Mouse (Mus musculus): ENCODE data around the gene Grhpr. TPM values are rescaled to one million over a fixed set of nuclear protein-coding genes. Genes with fewer than 3 reads are reported as not detected.
"Not testable (repeated sequence)": the region's sequence is repeated elsewhere in the genome, so short reads cannot be mapped to it uniquely, and the experiment has no call there.

Grhpr gene
- polyA plus RNA-seq, 1 experiment from 2014 or later = 121 TPM

DNA sequence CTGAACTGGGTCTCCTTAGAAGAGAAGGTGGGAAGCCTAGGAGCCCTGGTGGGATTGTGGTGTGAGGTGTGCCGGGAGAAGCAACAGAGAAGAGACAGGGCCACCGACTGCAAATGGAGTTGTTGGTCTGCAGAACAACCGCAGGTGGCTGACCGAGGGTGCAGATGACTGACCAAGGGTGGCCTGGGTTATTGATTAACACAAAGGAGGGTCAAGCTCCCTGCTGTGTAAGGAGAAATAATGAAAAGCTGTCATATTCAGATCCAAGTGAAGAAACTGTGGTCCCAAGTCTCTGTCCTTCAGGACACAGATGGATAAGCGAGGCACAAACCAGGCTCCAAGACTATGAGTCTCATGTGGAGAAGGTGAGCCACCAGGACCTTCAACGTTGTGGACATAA, 37.7 kb upstream of the Grhpr start:
- Histone ChIP-seq H3K36me3 (ENCODE audit: control insufficient read depth, insufficient read depth) (no peaks in the 10 kb centered on the region), H3K27me3 (replicated peaks; ENCODE audit: control insufficient read depth, insufficient read depth, low read length) (no peaks in the 10 kb centered on the region), H3K4me2 (replicated peaks; ENCODE audit: low read depth) (no peak overlapping the region), H3K9ac (ENCODE audit: low read depth, low read length) (no peak overlapping the region), H3K4me1 (replicated peaks; ENCODE audit: control insufficient read depth, insufficient read depth, low read length) (no peaks in the 10 kb centered on the region), H3K27ac (ENCODE audit: low read depth, low read length) (no peak overlapping the region), H3K4me3 (ENCODE audit: low read depth, low read length) (no peak overlapping the region), H3K9me3 (ENCODE audit: control insufficient read depth) (no peaks in the 10 kb centered on the region)
- no peak for TF ChIP-seq CTCF (IDR thresholded peaks at IDR 0.05; ENCODE audit: low read depth)
- ATAC-seq = no peak
- WGBS = 56% methylated on average over 6 of the region's 6 CpGs

DNA sequence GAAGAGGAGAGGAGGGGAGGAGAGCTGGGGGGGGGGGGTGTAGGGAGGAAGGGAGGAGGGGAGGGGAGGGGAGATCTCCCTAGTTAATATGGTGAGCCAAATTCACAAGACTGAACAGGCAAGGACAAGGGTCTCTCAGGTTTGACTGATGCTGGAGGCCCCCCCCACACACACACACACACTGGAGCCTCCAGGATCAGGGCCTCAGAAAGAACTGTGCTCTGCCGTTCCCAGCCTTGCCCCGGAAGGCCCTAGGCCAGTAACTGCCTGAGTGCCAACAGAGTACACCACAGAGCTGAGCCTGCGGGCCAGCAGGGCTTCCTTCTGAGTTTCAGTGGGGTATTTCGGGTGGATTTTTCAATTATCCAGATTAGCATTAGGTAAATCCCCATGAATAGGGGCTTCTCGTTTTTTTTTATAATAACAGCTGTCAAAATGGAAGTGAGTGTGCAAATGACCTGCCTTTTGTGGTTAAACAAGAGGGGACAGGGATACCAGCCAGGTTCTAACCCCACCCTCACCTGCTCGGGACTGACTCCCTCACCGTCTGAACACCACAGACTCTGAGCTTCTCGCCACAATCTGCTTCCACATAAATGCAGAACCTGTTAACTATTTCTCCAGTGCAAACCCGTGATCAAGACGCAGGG, 36.6 kb upstream of the Grhpr start:
- 85% methylated on average over 10 of the region's 10 CpGs for WGBS
- Histone ChIP-seq H3K4me3 (ENCODE audit: low read depth, low read length) (no peak overlapping the region), H3K4me2 (replicated peaks; ENCODE audit: low read depth) (no peak overlapping the region), H3K27ac (ENCODE audit: low read depth, low read length) (no peak overlapping the region), H3K4me1 (replicated peaks; ENCODE audit: control insufficient read depth, insufficient read depth, low read length) (no peaks in the 10 kb centered on the region), H3K36me3 (ENCODE audit: control insufficient read depth, insufficient read depth) (no peaks in the 10 kb centered on the region), H3K9me3 (ENCODE audit: control insufficient read depth) (no peaks in the 10 kb centered on the region), H3K9ac (ENCODE audit: low read depth, low read length) (no peak overlapping the region), H3K27me3 (replicated peaks; ENCODE audit: control insufficient read depth, insufficient read depth, low read length) (no peaks in the 10 kb centered on the region)
- no peak for ATAC-seq
- TF ChIP-seq CTCF (IDR thresholded peaks at IDR 0.05; ENCODE audit: low read depth) = no peak

DNA sequence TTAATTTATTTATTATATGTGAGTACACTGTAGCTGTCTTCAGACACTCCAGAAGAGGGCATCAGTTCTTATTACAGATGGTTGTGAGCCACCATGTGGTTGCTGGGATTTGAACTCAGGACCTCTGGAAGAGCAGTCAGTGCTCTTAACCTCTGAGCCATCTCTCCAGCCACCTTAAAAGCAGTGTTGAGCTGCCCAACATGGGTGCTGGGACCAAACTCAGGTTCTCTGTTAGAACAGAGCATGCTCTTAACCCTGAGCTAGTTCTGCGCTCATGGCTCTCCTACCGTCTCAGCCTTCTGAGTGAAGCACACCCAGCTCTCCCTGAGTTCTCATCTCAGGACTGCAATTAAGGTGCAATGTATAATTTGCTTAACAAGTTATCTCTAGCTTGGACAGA, 35.1 kb upstream of the Grhpr start:
- not testable (repeated sequence) for H3K36me3 ChIP-seq (ENCODE audit: control insufficient read depth, insufficient read depth); ATAC-seq; H3K4me1 ChIP-seq (replicated peaks; ENCODE audit: control insufficient read depth, insufficient read depth, low read length); H3K27ac ChIP-seq (ENCODE audit: low read depth, low read length); H3K4me2 ChIP-seq (replicated peaks; ENCODE audit: low read depth); H3K4me3 ChIP-seq (ENCODE audit: low read depth, low read length); H3K9ac ChIP-seq (ENCODE audit: low read depth, low read length); H3K27me3 ChIP-seq (replicated peaks; ENCODE audit: control insufficient read depth, insufficient read depth, low read length); H3K9me3 ChIP-seq (ENCODE audit: control insufficient read depth)
- 92% methylated on average over 2 of the region's 2 CpGs for WGBS

GRCm38 (mm10) chr4:44947464-44947863, 33.7 kb upstream of the Grhpr start:
- 72% methylated on average over 5 of the region's 5 CpGs for WGBS
- no peak overlapping the region for H3K9ac ChIP-seq (ENCODE audit: low read depth, low read length)
- no peak overlapping the region for H3K27ac ChIP-seq (ENCODE audit: low read depth, low read length)
- H3K4me2 ChIP-seq (replicated peaks; ENCODE audit: low read depth) = no peak overlapping the region
- H3K4me3 ChIP-seq (ENCODE audit: low read depth, low read length) = no peak overlapping the region
- H3K36me3 ChIP-seq (ENCODE audit: control insufficient read depth, insufficient read depth) = no peaks in the 10 kb centered on the region
- H3K9me3 ChIP-seq (ENCODE audit: control insufficient read depth) = no peaks in the 10 kb centered on the region
- TF ChIP-seq CTCF (IDR thresholded peaks at IDR 0.05; ENCODE audit: low read depth) = no peak
- no peaks in the 10 kb centered on the region for H3K27me3 ChIP-seq (replicated peaks; ENCODE audit: control insufficient read depth, insufficient read depth, low read length)
- H3K4me1 ChIP-seq (replicated peaks; ENCODE audit: control insufficient read depth, insufficient read depth, low read length) = no peaks in the 10 kb centered on the region
- no peak for ATAC-seq

DNA sequence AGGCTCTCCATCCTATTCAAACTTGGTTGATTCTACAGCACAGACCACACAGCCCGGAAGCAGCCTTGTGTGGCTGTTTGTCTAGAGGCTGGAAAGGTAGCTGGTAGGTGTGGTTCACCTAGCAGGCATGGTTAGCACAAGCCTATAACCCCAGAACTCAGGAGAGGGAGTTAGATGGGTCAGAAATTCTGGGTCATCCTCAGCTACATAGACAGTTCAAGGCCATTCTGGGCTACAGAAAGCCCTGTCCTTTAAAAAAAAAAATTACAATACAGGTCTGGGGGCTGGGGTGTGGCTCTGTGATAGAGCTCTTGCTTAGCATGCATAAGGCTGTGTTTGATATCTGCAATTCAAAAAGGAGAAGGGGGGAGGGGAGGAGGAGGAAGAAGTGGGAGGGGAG, 32.9 kb upstream of the Grhpr start:
- no peak for ATAC-seq
- 79% methylated on average over 1 of the region's 1 CpGs for WGBS

DNA sequence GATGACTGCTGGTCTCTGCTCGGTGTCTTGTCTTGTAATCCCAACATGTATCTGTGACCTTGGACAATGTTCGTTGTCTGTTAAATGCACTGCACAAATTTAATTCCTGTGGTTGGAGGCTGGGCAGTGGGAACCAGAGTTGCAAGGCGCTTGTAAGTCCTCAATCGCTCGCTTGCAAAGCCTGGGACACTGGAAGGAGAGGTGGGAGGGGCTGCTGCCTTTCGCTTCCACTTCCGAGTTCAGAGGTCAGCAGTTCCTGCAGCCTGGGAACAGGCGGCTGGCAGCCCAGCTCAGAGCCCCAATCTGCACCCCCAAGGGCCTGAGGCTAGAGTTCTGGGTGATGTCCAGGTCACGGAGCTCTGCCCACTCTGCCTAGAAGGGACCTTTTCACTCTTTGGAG, 28.2 kb upstream of the Grhpr start:
- WGBS = 70% methylated on average over 9 of the region's 9 CpGs
- ATAC-seq = no peak

More for the DNA sequence above, 32.9 kb upstream of the Grhpr start:
- Histone ChIP-seq H3K9ac (ENCODE audit: low read depth, low read length) (no peak overlapping the region), H3K4me3 (ENCODE audit: low read depth, low read length) (no peak overlapping the region), H3K27ac (ENCODE audit: low read depth, low read length) (no peak overlapping the region), H3K27me3 (replicated peaks; ENCODE audit: control insufficient read depth, insufficient read depth, low read length) (no peaks in the 10 kb centered on the region), H3K4me2 (replicated peaks; ENCODE audit: low read depth) (no peak overlapping the region), H3K9me3 (ENCODE audit: control insufficient read depth) (no peaks in the 10 kb centered on the region), H3K36me3 (ENCODE audit: control insufficient read depth, insufficient read depth) (no peaks in the 10 kb centered on the region), H3K4me1 (replicated peaks; ENCODE audit: control insufficient read depth, insufficient read depth, low read length) (no peaks in the 10 kb centered on the region)
- no peak for TF ChIP-seq CTCF (IDR thresholded peaks at IDR 0.05; ENCODE audit: low read depth)

GRCm38 (mm10) chr4:44958776-44959175, 22.4 kb upstream of the Grhpr start:
- no peak for TF ChIP-seq CTCF (IDR thresholded peaks at IDR 0.05; ENCODE audit: low read depth)
- Histone ChIP-seq H3K36me3 (ENCODE audit: control insufficient read depth, insufficient read depth) (no peaks in the 10 kb centered on the region), H3K4me2 (replicated peaks; ENCODE audit: low read depth) (no peak overlapping the region), H3K27me3 (replicated peaks; ENCODE audit: control insufficient read depth, insufficient read depth, low read length) (no peaks in the 10 kb centered on the region), H3K4me1 (replicated peaks; ENCODE audit: control insufficient read depth, insufficient read depth, low read length) (no peaks in the 10 kb centered on the region), H3K4me3 (ENCODE audit: low read depth, low read length) (no peak overlapping the region), H3K27ac (ENCODE audit: low read depth, low read length) (no peak overlapping the region), H3K9ac (ENCODE audit: low read depth, low read length) (no peak overlapping the region), H3K9me3 (ENCODE audit: control insufficient read depth) (no peaks in the 10 kb centered on the region)
- 82% methylated on average over 9 of the region's 9 CpGs for WGBS
- ATAC-seq = no peak

More for the DNA sequence above, 28.2 kb upstream of the Grhpr start:
- TF ChIP-seq CTCF (IDR thresholded peaks at IDR 0.05; ENCODE audit: low read depth) = no peak
- no peak overlapping the region for H3K9ac ChIP-seq (ENCODE audit: low read depth, low read length)
- no peak overlapping the region for H3K4me3 ChIP-seq (ENCODE audit: low read depth, low read length)
- no peaks in the 10 kb centered on the region for H3K4me1 ChIP-seq (replicated peaks; ENCODE audit: control insufficient read depth, insufficient read depth, low read length)
- H3K36me3 ChIP-seq (ENCODE audit: control insufficient read depth, insufficient read depth) = no peaks in the 10 kb centered on the region
- H3K27ac ChIP-seq (ENCODE audit: low read depth, low read length) = no peak overlapping the region
- H3K9me3 ChIP-seq (ENCODE audit: control insufficient read depth) = no peaks in the 10 kb centered on the region
- no peak overlapping the region for H3K4me2 ChIP-seq (replicated peaks; ENCODE audit: low read depth)
- no peaks in the 10 kb centered on the region for H3K27me3 ChIP-seq (replicated peaks; ENCODE audit: control insufficient read depth, insufficient read depth, low read length)

Measured in intestine, postnatal 0 days (tissue).